In the genomic region with DNA sequence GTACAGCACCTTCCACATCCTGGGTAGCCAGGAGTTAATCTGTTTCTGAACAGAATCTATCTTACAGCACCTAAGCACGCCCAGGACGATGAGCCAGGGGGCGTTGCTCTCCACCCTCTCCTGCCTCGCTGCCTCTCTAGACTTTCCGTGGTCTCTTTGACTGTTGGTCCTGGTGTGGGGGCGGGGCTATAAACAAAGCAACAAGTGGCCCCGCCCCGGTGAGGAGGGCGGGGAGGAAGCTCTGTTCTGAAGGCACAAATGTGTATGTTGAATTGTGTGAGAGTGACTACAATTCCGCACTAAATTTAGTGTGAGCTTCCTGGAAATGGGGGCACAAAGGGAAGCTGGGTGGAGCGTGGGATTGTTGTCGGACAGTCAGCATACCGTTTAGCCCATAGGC, we compare ENCODE assay signal across 8 mouse cellular contexts. TPM values are rescaled to one million over a fixed set of nuclear protein-coding genes. Genes with fewer than 3 reads are reported as not detected.
DNase-seq lines count a peak whose midpoint lies in the region; ATAC-seq lines count a peak whose summit lies in the region.

No protein-coding gene starts in this region.

- peak overlapping the region; percentile 21 for H3K4me3 ChIP-seq in embryonic facial prominence, embryonic 14.5 days (ENCODE audit: low read depth, low read length)
- H3K4me3 ChIP-seq in limb, embryonic 10.5 days, result peak overlapping the region; percentile 27
- no peak overlapping the region for H3K4me3 ChIP-seq in midbrain, embryonic 11.5 days (ENCODE audit: low read depth, low read length)

- ATAC-seq in embryonic facial prominence, embryonic 14.5 days (ENCODE audit: low read depth), result peak; percentile 84
- ATAC-seq in midbrain, embryonic 11.5 days (ENCODE audit: low FRiP score), result peak; percentile 61; the same call in 1 of the 2 replicates

- peak overlapping the region; percentile 32 for H3K4me2 ChIP-seq in embryonic facial prominence, embryonic 14.5 days (ENCODE audit: low read depth, low read length)
- H3K4me2 ChIP-seq in midbrain, embryonic 11.5 days, result no peak overlapping the region

- WGBS in embryonic facial prominence, embryonic 14.5 days, result 12% methylated on average over 13 of the region's 13 CpGs
- WGBS in limb, embryonic 10.5 days, result 15% methylated on average over 13 of the region's 13 CpGs
- WGBS in midbrain, embryonic 11.5 days, result 19% methylated on average over 13 of the region's 13 CpGs

- H3K9me3 ChIP-seq in embryonic facial prominence, embryonic 14.5 days (ENCODE audit: control insufficient read depth, low read length), result no peaks in the 10 kb centered on the region
- no peaks in the 10 kb centered on the region for H3K9me3 ChIP-seq in limb, embryonic 10.5 days (replicated peaks)
- H3K9me3 ChIP-seq in midbrain, embryonic 11.5 days (ENCODE audit: control insufficient read depth, low read length), result no peaks in the 10 kb centered on the region

- 0 out of 2 replicates have a peak, but pooled peaks cover 3% of the 10 kb centered on the region for H3K4me1 ChIP-seq in embryonic facial prominence, embryonic 14.5 days (ENCODE audit: control insufficient read depth, insufficient read depth, low read length)
- peaks cover 10% of the 10 kb centered on the region for H3K4me1 ChIP-seq in limb, embryonic 10.5 days
- no peaks in the 10 kb centered on the region for H3K4me1 ChIP-seq in midbrain, embryonic 11.5 days (ENCODE audit: control insufficient read depth, insufficient read depth, low read length)

- H3K27ac ChIP-seq in embryonic facial prominence, embryonic 14.5 days (replicated peaks; ENCODE audit: low read depth, low read length), result peak overlapping the region; percentile 25
- H3K27ac ChIP-seq in limb, embryonic 10.5 days, result peak overlapping the region; percentile 61
- no peak overlapping the region for H3K27ac ChIP-seq in midbrain, embryonic 11.5 days (ENCODE audit: low read depth, low read length)

- no peaks in the 10 kb centered on the region for H3K27me3 ChIP-seq in embryonic facial prominence, embryonic 14.5 days (replicated peaks; ENCODE audit: control insufficient read depth, insufficient read depth, low read length)
- no peaks in the 10 kb centered on the region for H3K27me3 ChIP-seq in limb, embryonic 10.5 days (ENCODE audit: low read depth, poor library complexity, severe bottlenecking)
- H3K27me3 ChIP-seq in midbrain, embryonic 11.5 days (ENCODE audit: control insufficient read depth, insufficient read depth, low read length), result no peaks in the 10 kb centered on the region
- H3K27me3 ChIP-seq in splenic B cell, adult 2 months (ENCODE audit: control insufficient read depth, insufficient read depth, low read length, poor library complexity, severe bottlenecking), result no peaks in the 10 kb centered on the region

- intact Hi-C loops in heart, postnatal 36 days (cut with DNase I), result loop anchor here (2.0 kb wide), 1 partner anchor 29 kb away; the partner anchor contains the start of gene Heg1

- peaks cover 8% of the 10 kb centered on the region; the same call in 1 of the 2 replicates for H3K36me3 ChIP-seq in embryonic facial prominence, embryonic 14.5 days (ENCODE audit: control insufficient read depth, insufficient read depth, low read length)
- H3K36me3 ChIP-seq in limb, embryonic 10.5 days, result peaks cover 25% of the 10 kb centered on the region
- H3K36me3 ChIP-seq in midbrain, embryonic 11.5 days (ENCODE audit: control insufficient read depth, insufficient read depth, low read length), result peaks cover 12% of the 10 kb centered on the region
- peaks cover 2% of the 10 kb centered on the region; the same call in 1 of the 2 replicates for H3K36me3 ChIP-seq in splenic B cell, adult 2 months (ENCODE audit: control insufficient read depth, insufficient read depth, low read length, poor library complexity, severe bottlenecking)

- H3K9ac ChIP-seq in embryonic facial prominence, embryonic 14.5 days (ENCODE audit: low read depth, low read length), result no peak overlapping the region
- H3K9ac ChIP-seq in midbrain, embryonic 11.5 days (ENCODE audit: low read length), result no peak overlapping the region

- peak; percentile 27 to 28 for DNase-seq in urinary bladder, adult 18-20 months (ENCODE audit: low spot score in 2 of 2)
- no peak for DNase-seq in urinary bladder, adult 2 months (ENCODE audit: low spot score)
- peak; percentile 88 for DNase-seq in embryonic facial prominence, embryonic 14.5 days (ENCODE audit: low spot score)
- peak; percentile 60 to 63 for DNase-seq in heart, postnatal 36 days
- peak; percentile 64 for DNase-seq in limb, embryonic 10.5 days (ENCODE audit: low spot score)
- DNase-seq in midbrain, embryonic 11.5 days (ENCODE audit: low spot score, missing footprints), result peak; percentile 91
- DNase-seq in splenic B cell, adult 2 months (ENCODE audit: low read depth, low spot score), result peak; percentile 92
- DNase-seq in layer of hippocampus, postnatal 36 days, result no peak

RNA-seq across cellular contexts. Expression of gene Heg1, which starts 30.1 kb away (rescaled TPM):
- polyA plus RNA-seq in urinary bladder, adult 2 months (2012; rRNA removed), result 66.3 and 86.7 TPM in 2 replicates
- polyA plus RNA-seq in embryonic facial prominence, embryonic 14.5 days (2014; fragmentation: Nextera tagmentation; extraction: Ambion mirVana), result 24.6 and 25.4 TPM in 2 replicates
- 100 to 1,000 TPM; 136 to 157 TPM for total RNA-seq in heart, postnatal 36 days (2021)
- polyA plus RNA-seq in limb, embryonic 10.5 days (2016; fragmentation: Nextera tagmentation; extraction: Ambion mirVana), result 11.1 and 11.6 TPM in 2 replicates
- 39.5 and 40.7 TPM in 2 replicates for polyA plus RNA-seq in midbrain, embryonic 11.5 days (2014; fragmentation: Nextera tagmentation; extraction: Ambion mirVana)
- total RNA-seq in layer of hippocampus, postnatal 36 days (2021), result 10 to 100 TPM; 21.8 to 26.4 TPM

Comparison
In these comparisons a context has a peak if more than half of its experiments do, and no peak if none do; other contexts are left out.
1. DNase-seq: peak in urinary bladder, adult 18-20 months (2 of 2), embryonic facial prominence, embryonic 14.5 days (single experiment), heart, postnatal 36 days (2 of 2), limb, embryonic 10.5 days (single experiment), midbrain, embryonic 11.5 days (single experiment) and splenic B cell, adult 2 months (single experiment); none in urinary bladder, adult 2 months (single experiment) and layer of hippocampus, postnatal 36 days (0 of 2).